Mouse (Mus musculus): ENCODE results near the gene Pfas.

DNA sequence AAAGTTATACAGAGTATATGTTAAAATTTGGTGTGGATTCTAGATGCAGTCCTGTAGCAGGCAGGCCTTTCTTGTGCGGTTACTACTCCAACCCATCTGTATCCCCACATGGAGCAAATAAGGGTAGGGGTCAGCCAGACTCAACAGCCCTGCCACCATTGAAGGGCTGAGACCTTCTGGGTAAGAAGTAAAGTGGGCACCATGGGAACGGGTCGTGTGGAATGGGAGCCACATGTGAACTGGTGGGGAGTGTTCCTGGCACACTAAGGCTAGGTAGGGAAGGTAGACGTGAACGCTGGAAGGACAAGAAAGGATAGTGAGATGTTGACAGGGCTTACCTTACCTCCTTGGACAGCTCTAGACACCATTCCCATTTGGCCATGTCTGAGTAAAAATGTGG, 29.9 kb upstream of the Pfas start:
- no peak for TF ChIP-seq POLR2A (IDR thresholded peaks at IDR 0.05; ENCODE audit: insufficient read depth, low read depth, low read length)
- TF ChIP-seq CTCF (IDR thresholded peaks at IDR 0.05; ENCODE audit: insufficient read depth, low read depth, low read length), result no peak
